14 mouse cellular contexts compared by ENCODE assay signal in the genomic region with DNA sequence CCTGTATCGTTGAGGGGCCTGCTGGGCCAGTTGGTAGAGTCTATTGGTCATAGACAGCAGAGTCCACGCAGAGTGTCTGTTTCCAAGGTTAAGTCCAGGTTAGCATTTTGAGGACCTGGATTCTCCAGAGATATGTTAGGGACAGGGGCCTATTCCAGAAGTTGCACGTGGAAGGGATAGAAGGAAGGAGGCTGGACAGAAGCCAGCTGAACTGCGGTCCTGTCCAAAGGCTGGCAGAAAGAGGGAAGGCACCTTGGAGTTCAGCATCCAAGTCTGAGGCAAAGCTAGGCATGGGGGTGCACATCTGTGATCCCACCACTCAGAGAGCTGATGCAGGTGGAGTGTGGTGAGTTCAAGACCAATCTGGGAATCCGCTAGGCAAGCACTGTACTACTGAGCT. TPM values are rescaled to one million over a fixed set of nuclear protein-coding genes. Genes with fewer than 3 reads are reported as not detected.
"Had no signal": no experiment of that assay in that cellular context is flagged by ENCODE, and none has a peak within 500 bp of the region (broad histone marks: within the 10 kb centered on the region; RNA-seq: fewer than 3 reads in every experiment).

No protein-coding gene starts in this region.

- H3K4me2 ChIP-seq: liver, embryonic 13.5 days; midbrain, embryonic 12.5 days; neural tube, embryonic 13.5 days had no signal

- H3K9ac ChIP-seq: liver, embryonic 13.5 days; midbrain, embryonic 12.5 days; neural tube, embryonic 13.5 days had no signal

- H3K27ac ChIP-seq: left cerebral cortex, adult 2 months; liver, embryonic 13.5 days; midbrain, embryonic 12.5 days; neural tube, embryonic 13.5 days had no signal

- ATAC-seq: intestine, embryonic 16.5 days; midbrain, embryonic 16.5 days had no signal

- H3K9me3 ChIP-seq: liver, embryonic 13.5 days; midbrain, embryonic 12.5 days; neural tube, embryonic 13.5 days had no signal

- DNase-seq: layer of hippocampus, postnatal 36 days; liver, embryonic 13.5 days; lung, adult 2 months; lung, postnatal 14 days; lung, postnatal 4 days; thymus, adult 18-20 months; thymus, postnatal 36 days had no signal

- H3K4me3 ChIP-seq: left cerebral cortex, adult 2 months; liver, embryonic 13.5 days; midbrain, embryonic 12.5 days; myocyte; neural tube, embryonic 13.5 days had no signal

- H3K36me3 ChIP-seq: liver, embryonic 13.5 days; midbrain, embryonic 12.5 days; neural tube, embryonic 13.5 days had no signal

RNA-seq across cellular contexts. Expression of a gene that starts 50.6 kb away (rescaled TPM):
- polyA plus RNA-seq: liver, adult 2 months had no signal
